Mouse (Mus musculus) brain, adult 2 months (tissue): Measurements from ENCODE around the gene Polk.

Experiments
- DNase-seq: peaks from one replicate; pipeline ENCODE4 v3.0.0; 2011; ENCODE audit warnings: low read depth, low spot score

The Polk gene

GRCm38 (mm10) chr13:96465315-96465714 lies 77.1 kb downstream of the Polk start:
- DNase-seq = no peak

- no peak for DNase-seq
These were observed 79.7 kb downstream of the Polk start for GRCm38 (mm10) chr13:96462644-96463043.

- no peak for DNase-seq
These were observed 83.8 kb downstream of the Polk start for GRCm38 (mm10) chr13:96458606-96459005.

- peak; percentile 42 for DNase-seq
These were observed 84.4 kb downstream of the Polk start for GRCm38 (mm10) chr13:96458018-96458417.

- no peak for DNase-seq
These were observed 84.8 kb downstream of the Polk start for GRCm38 (mm10) chr13:96457566-96457965.

- no peak for DNase-seq
These were observed 88.1 kb downstream of the Polk start for GRCm38 (mm10) chr13:96454288-96454687.

- no peak for DNase-seq
These were observed 89.8 kb downstream of the Polk start for GRCm38 (mm10) chr13:96452621-96453020.

- DNase-seq = peak; percentile 26
These were observed 90.8 kb downstream of the Polk start for GRCm38 (mm10) chr13:96451386-96452140.

GRCm38 (mm10) chr13:96450869-96451268 lies 91.5 kb downstream of the Polk start:
- DNase-seq = no peak

- no peak for DNase-seq
These were observed 92.0 kb downstream of the Polk start for GRCm38 (mm10) chr13:96450205-96450856.

- no peak for DNase-seq
These were observed 101.9 kb downstream of the Polk start for GRCm38 (mm10) chr13:96440436-96440835.

GRCm38 (mm10) chr13:96436921-96437320 lies 105.5 kb downstream of the Polk start:
- no peak for DNase-seq

- DNase-seq = no peak
These were observed 106.6 kb downstream of the Polk start for GRCm38 (mm10) chr13:96435793-96436192.

- DNase-seq = no peak
These were observed 107.5 kb downstream of the Polk start for GRCm38 (mm10) chr13:96434899-96435331.

- no peak for DNase-seq
These were observed 108.7 kb downstream of the Polk start for GRCm38 (mm10) chr13:96433648-96434190.

GRCm38 (mm10) chr13:96433041-96433440 lies 109.3 kb downstream of the Polk start:
- DNase-seq = no peak

GRCm38 (mm10) chr13:96432376-96432811 lies 110.0 kb downstream of the Polk start:
- no peak for DNase-seq

- peak; percentile 91 for DNase-seq
These were observed 110.7 kb downstream of the Polk start for GRCm38 (mm10) chr13:96431595-96432156.
